Mouse (Mus musculus): Measurements from ENCODE around the gene Smyd2.

DNA sequence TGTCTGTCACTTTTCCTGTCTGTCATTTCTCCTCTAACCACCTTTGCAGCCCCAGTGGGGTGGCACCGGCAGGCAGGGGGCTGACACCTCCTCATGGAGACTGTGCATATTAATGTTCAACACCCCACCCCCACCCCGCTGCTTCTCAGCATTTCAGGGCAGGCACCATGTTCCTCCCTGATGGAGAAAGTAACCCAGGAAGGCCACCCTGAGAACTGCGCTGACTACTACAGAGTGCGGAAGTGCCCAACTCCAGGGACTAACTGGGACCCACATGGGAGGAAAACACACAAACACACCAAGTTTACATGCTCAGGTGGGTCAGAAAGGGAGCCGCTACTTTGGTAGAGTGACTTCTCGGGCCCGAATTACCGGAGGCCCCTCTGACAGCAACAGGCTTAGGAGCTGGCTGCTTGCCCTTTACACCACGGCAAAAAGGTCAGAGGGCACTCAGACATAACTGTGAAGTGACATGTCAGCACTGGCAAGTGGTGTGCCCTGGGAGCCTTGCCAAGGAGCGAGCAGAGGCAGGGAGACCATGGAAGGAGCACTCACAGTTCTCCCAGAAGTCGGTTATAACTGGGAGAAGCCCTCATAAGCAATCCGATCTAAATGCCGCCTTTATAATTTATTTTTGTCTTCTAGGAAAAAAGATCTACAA lies 11.3 kb downstream of the Smyd2 start:
- TF ChIP-seq CTCF (conservative IDR thresholded peaks at IDR 0.05 in 1 of 2, IDR thresholded peaks at IDR 0.05 in 1 of 2; ENCODE audit: low read depth in 2 of 2, low read length in 2 of 2) (no peak), TCF12 (IDR thresholded peaks at IDR 0.05; ENCODE audit: low read depth, low read length) (no peak), EP300 (IDR thresholded peaks at IDR 0.05; ENCODE audit: low read length) (no peak), POLR2A (IDR thresholded peaks at IDR 0.05; ENCODE audit: low read depth, low read length) (no peak), RCOR1 (conservative IDR thresholded peaks at IDR 0.05; ENCODE audit: low read depth, low read length) (no peak), E2F4 (IDR thresholded peaks at IDR 0.05; ENCODE audit: insufficient replicate concordance, low read depth, low read length) (no peak), ZMIZ1 (IDR thresholded peaks at IDR 0.05; ENCODE audit: low read depth, low read length) (no peak), BHLHE40 (IDR thresholded peaks at IDR 0.05; ENCODE audit: low read depth, low read length) (no peak), NRF1 (IDR thresholded peaks at IDR 0.05; ENCODE audit: low read depth, low read length) (no peak), MAZ (IDR thresholded peaks at IDR 0.05; ENCODE audit: low read depth, low read length) (no peak)
